Mouse (Mus musculus): Measurements from ENCODE around the gene Bend7.

Bend7 gene

GRCm38 (mm10) chr2:4782809-4783641 lies 65.4 kb downstream of the Bend7 start:
- no peak for DNase-seq (ENCODE audit: low read depth, low spot score)

GRCm38 (mm10) chr2:4784012-4784411 lies 66.4 kb downstream of the Bend7 start:
- DNase-seq (ENCODE audit: low read depth, low spot score): no peak

GRCm38 (mm10) chr2:4785016-4785415 lies 67.4 kb downstream of the Bend7 start:
- no peak for DNase-seq (ENCODE audit: low read depth, low spot score)

GRCm38 (mm10) chr2:4787223-4787622 lies 69.6 kb downstream of the Bend7 start:
- DNase-seq (ENCODE audit: low read depth, low spot score): no peak

GRCm38 (mm10) chr2:4791646-4792045 lies 74.0 kb downstream of the Bend7 start:
- no peak for DNase-seq (ENCODE audit: low read depth, low spot score)

GRCm38 (mm10) chr2:4792554-4792953 lies 74.9 kb downstream of the Bend7 start:
- no peak for DNase-seq (ENCODE audit: low read depth, low spot score)

- DNase-seq (ENCODE audit: low read depth, low spot score): no peak
Observed at GRCm38 (mm10) chr2:4802395-4803176, 85.0 kb downstream of the Bend7 start.

GRCm38 (mm10) chr2:4816308-4816707 lies 98.7 kb downstream of the Bend7 start:
- DNase-seq (ENCODE audit: low read depth, low spot score): no peak

- DNase-seq (ENCODE audit: low read depth, low spot score): no peak
Observed at GRCm38 (mm10) chr2:4817678-4818077, 100.0 kb downstream of the Bend7 start.

GRCm38 (mm10) chr2:4820230-4820629 lies 102.6 kb downstream of the Bend7 start:
- no peak for DNase-seq (ENCODE audit: low read depth, low spot score)

GRCm38 (mm10) chr2:4824067-4824466 lies 106.4 kb downstream of the Bend7 start:
- no peak for DNase-seq (ENCODE audit: low read depth, low spot score)

- no peak for DNase-seq (ENCODE audit: low read depth, low spot score)
Observed at GRCm38 (mm10) chr2:4828032-4828431, 110.4 kb downstream of the Bend7 start.

GRCm38 (mm10) chr2:4828446-4828997 lies 110.9 kb downstream of the Bend7 start:
- no peak for DNase-seq (ENCODE audit: low read depth, low spot score)

GRCm38 (mm10) chr2:4829007-4829406 lies 111.4 kb downstream of the Bend7 start:
- DNase-seq (ENCODE audit: low read depth, low spot score): no peak

GRCm38 (mm10) chr2:4829489-4830065 lies 111.9 kb downstream of the Bend7 start:
- no peak for DNase-seq (ENCODE audit: low read depth, low spot score)

GRCm38 (mm10) chr2:4831493-4831892 lies 113.9 kb downstream of the Bend7 start:
- DNase-seq (ENCODE audit: low read depth, low spot score): no peak

GRCm38 (mm10) chr2:4832166-4832565 lies 114.5 kb downstream of the Bend7 start:
- DNase-seq (ENCODE audit: low read depth, low spot score): no peak

- DNase-seq (ENCODE audit: low read depth, low spot score): no peak
Observed at GRCm38 (mm10) chr2:4849449-4849848, 131.8 kb downstream of the Bend7 start.
